Mouse (Mus musculus) embryo, embryonic 11.5 days (tissue): Measurements from ENCODE around the gene Cd2ap.
"Not testable (repeated sequence)": the region's sequence is repeated elsewhere in the genome, so short reads cannot be mapped to it uniquely, and the experiment has no call there.

Experiments
- DNase-seq: peaks from one replicate; pipeline ENCODE4 v3.0.0-alpha.2; 2012; ENCODE audit warnings: low read depth, low spot score

The Cd2ap gene

GRCm38 (mm10) chr17:42876001-42876903 is at the start of gene Cd2ap:
TSS of gene Cd2ap (minus strand) at chr17:42876665.
- DNase-seq = peak; percentile 90

- DNase-seq = no peak
Measured at GRCm38 (mm10) chr17:42924731-42925130, 48.3 kb upstream of the Cd2ap start.

- DNase-seq = no peak
Measured at GRCm38 (mm10) chr17:42918810-42919209, 42.3 kb upstream of the Cd2ap start.

DNA sequence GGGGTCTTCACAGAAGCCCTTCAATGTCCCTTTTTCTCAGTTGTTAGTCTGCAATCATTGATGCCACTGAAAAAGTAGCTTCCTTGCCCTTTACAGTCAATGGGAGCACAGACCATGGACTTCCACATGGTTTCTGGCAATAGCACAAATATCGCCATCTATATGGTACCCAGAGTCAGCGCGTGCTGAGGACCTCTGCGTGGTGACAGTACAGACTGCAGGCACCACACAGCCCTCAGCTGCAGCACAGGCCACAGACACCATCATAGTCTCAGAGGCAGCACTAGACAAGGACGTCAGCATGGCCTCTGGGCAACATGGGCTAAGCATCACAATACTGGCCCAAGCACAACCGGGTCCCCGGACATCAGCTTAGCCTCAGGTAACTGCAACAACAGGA is 38.3 kb upstream of the Cd2ap start:
- no peak for DNase-seq

DNA sequence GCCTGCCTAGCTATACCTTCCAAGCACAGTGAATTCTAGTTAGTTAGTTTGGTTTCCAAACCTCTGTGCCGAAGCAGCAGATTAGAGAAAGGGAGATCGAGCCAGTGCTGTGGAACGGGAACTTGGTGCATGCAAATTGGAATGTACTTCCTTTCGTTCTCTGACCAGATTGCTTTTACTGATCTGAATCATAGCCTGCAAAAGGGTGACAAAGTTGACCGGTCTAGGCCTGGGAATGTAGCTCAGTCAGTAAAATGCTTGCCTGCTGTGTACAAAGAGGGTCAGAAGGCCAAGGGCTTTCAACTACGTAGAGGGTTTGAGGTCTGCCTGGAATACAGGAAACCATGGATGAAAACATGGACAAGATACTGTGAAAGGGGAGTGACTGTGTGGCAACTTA is 35.7 kb upstream of the Cd2ap start:
- no peak for DNase-seq

DNA sequence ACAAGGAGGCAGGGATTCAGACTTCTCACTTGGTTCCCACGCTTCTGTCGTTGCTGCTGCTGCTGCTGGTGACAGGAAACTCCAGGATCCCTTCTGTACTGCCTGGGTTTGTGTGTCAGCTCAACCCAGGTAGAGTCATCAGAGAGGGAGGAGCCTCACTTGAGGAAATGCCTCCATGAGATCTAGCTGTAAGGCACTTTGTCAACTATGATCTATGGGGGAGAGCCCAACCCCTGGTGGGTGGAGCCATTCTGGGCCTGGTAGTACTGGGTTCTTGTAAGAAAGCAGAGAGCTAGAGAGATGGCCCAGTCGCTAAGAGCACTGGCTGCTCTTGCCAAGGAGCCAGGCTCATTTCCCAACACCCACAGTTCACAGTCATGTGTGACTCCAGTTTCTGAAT is 34.0 kb upstream of the Cd2ap start:
- no peak for DNase-seq

- no peak for DNase-seq
Measured at GRCm38 (mm10) chr17:42909376-42909775, 32.9 kb upstream of the Cd2ap start.

- DNase-seq = no peak
Measured at GRCm38 (mm10) chr17:42908744-42909370, 32.4 kb upstream of the Cd2ap start.

DNA sequence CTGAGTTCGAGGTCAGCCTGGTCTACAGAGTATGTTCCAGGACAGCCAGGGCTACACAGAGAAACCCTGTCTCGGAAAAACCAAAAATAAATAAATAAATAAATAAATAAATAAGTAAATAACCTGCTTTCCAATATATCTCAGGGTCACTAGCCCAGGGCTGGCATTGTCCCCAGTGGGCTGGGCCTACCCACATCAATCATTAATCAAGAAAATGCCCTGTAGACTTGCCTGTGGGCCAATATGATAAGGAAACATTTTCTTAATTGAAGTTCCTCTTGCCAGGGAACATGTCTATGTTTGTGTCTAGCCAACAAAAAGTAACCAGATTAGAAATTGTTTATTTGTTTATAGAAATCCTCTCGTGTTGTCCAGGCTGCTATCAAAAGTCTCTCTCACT is 31.7 kb upstream of the Cd2ap start:
- DNase-seq = no peak

DNA sequence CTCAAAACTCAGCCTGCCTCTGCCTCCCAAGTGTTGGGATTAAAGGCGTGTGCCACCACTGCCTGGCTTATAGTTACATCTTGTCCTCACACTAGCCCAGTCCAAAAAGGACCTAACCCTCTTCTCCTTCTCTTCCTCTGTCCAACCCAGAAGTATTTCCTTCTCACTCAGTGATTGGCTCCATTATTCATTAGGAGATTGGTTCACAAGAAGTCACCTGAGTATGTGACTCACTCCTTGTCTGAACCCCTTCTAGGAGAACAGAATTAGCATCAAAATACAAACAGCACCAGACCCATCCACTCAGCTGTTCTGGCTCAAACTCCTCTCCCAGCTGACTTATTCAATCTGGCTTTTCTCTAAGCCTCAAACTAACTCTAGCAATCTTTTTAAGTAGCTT is 30.0 kb upstream of the Cd2ap start:
- DNase-seq = not testable (repeated sequence)

DNA sequence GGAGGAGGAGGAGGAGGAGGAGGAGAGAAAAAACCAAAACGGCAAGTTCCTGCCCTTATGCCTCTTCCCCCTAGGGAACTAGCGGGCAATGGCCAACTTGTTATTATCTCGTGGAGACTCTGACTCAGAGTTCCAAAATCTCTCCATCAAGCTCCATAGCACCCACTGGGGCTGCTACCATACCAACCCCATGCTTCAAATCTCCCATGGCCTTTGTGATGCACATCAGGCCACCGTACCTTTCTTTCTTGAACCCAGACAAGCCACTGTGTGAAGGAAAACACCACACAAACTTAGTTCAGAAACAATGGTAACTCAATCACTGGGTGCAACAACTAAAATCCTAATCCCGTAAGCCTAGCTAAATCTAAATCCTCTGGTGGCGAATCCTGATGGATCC is 29.5 kb upstream of the Cd2ap start:
- DNase-seq = no peak

- DNase-seq = no peak
Measured at GRCm38 (mm10) chr17:42900795-42901194, 24.3 kb upstream of the Cd2ap start.

DNA sequence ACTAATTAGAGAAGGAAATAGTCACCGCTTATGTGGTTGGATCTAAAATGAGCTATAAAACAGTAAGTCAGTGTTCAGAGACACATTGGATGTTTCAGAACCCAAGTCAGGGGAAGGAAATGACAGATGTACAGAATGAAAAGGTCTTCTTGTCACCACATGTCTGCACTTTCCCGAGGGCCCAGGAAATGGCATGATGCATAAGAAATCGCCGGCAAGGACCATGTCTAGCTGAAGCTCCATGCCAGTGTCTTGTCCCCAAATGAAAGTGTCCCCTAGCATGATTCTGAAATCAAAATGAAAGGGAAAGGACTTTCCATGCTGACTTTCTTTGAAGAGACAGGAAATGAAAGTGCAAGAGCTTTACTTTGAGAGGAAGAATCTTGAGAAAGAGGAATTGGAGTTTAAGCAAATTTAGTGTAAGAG is 10.8 kb upstream of the Cd2ap start:
- DNase-seq = no peak

- DNase-seq = no peak
Measured at GRCm38 (mm10) chr17:42885091-42885501, 8.6 kb upstream of the Cd2ap start.

DNA sequence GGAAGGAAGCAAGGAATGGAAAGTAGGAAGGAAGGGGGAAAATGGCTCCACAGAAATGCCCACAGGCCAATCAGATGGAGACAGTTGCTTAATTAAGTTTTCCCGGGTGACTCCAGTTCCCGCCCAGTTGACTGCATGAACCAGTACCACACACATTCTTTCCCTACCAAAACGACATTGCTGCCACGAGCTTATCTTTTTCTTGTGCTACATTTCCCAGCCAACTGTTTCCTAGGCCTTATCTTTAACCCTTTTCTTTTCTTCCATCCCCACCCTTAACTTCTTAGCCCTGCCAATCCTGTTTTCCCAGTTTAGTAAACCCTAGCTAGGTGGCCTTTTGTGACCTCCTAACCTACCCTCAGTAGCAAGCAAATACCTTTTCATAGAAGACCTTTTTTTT is 7.9 kb upstream of the Cd2ap start:
- DNase-seq = no peak

DNA sequence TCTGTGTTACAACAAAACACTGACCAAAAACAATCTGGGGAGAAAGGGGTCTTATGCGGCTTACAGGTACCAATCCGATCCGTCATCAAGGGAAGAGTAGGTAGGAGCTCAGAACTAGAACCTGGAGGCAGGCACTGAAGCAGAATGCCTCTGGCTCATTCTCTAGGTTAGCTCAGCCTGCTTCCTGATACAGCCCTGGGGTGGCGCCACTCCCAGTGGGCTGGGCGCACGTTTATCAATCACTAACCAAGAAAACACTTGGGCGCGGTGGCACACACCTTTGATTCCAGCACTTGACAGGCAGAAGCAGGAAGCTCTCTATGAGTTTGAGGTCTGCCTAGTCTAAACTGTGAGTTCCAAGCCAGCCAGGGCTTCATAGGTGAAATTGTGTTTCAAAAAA is 7.3 kb upstream of the Cd2ap start:
- DNase-seq = no peak

DNA sequence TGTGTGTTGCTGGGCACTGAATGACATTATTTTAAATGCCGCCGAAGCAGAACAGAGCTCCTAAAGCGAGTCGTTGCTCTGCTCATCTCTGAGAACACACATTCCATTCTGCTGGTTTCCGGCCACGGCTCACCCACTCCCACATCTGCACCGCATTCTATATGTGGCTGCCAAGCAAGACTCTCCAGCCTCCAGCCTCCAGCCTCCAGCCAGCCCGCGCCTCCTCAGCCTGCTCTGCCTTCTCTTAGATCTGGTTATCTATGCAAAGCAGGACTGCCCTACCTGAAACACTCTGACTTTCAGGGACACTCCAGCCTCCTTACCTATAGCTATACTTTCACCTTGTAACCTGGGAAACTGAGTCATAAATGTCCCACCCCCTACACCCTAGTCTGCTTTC is 6.8 kb upstream of the Cd2ap start:
- DNase-seq = no peak

- no peak for DNase-seq
Measured at GRCm38 (mm10) chr17:42882873-42883272, 6.4 kb upstream of the Cd2ap start.

DNA sequence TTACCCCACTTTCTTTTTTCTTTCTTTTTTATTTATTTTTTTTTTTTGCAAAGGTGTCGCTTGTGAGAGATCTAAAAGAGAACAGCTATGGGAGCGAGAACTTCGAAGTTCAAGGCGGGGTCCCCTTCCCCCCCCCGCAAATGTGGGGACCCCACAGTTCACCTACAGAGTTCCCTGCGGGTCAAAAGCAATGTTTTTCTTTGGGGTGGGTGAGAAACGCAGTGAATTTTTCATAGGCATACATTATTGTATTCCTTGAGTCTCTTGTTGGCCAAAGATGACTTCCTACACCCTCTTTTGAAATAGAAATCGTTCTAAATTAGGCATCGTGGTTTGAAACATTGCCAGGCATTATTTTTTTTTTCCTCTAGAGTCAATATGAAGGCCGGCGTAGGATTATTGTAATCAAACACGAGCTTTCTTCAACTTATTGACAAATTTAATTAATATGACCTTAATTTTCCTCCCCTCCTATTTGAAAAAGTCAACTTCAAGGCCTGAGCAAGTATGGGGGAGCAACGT is 500 bp upstream of the Cd2ap start:
- no peak for DNase-seq

GRCm38 (mm10) chr17:42875571-42876000 is 879 bp downstream of the Cd2ap start:
- DNase-seq = peak; percentile 17

DNA sequence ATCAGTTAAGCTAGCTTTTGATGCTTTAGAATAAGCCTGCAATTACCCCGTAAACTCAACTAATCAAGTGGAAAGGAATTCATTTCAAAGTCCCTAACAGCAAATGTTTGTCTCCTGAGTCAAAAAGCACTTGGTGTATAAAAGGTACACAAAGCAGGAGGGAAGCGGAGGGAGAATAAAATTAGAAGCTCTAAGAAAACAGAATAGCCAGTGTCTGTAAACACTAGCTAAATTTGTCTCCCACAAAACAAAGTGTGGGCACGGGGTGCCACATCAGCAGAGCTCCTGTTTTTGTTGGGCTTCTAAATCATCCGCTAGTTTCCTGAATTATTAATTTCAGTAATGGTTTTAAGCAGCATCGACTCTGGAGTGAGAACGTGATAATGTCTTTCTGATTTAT is 1.4 kb downstream of the Cd2ap start:
- no peak for DNase-seq

- no peak for DNase-seq
Measured at GRCm38 (mm10) chr17:42870465-42870864, 6.0 kb downstream of the Cd2ap start.

GRCm38 (mm10) chr17:42863186-42863585 is 13.3 kb downstream of the Cd2ap start:
- no peak for DNase-seq
